Mouse (Mus musculus): ENCODE measurements at regions not wholly inside any gene's neighbourhood (a gene's known extent, or its start where the extent isn't known, plus 50 kb on each side); places are given as distances from the start of the nearest gene placed in this dataset.

DNA sequence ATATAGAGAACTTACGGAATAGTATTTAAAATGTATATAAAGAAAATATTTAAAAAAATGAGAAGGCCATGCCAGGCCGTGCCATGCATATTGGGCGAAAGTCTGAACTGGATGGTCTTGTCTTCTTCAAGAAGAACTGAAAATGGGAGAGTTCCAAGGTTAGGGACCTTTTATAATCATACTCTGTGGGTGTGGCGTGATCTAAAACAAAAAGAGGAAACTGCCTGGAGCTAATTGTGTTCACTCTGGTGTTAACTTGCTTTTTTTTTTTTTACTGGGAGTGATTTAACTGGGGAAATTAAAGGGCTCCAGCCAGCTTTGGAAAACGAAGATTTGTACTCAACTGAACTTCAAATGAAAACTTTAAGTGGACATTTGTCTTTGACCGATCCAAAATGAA, 799.2 kb upstream of the Cited2 start:
- TF ChIP-seq EP300 (IDR thresholded peaks at IDR 0.05; ENCODE audit: low read depth), result no peak
- no peak for TF ChIP-seq CTCF (IDR thresholded peaks at IDR 0.05; ENCODE audit: low read depth)

Data from liver, embryonic 14.5 days (tissue).